Mouse (Mus musculus) megakaryocyte, adult 5-6 weeks (primary cell): Measurements from ENCODE around the gene Mphosph6. TPM values are rescaled to one million over a fixed set of nuclear protein-coding genes. Genes with fewer than 3 reads are reported as not detected.

Experiments used
- ATAC-seq: 2 replicates; pipeline ENCODE4 v1.8.0; 2016; ENCODE audit warnings: mild to moderate bottlenecking, inconsistent platforms; ENCODE audit not compliant: poor library complexity, severe bottlenecking
- total RNA-seq, 2 experiments: library from RNA; stranded (forward) in 1 of 2; stranded (reverse) in 1 of 2; fragments of 153-499, 151-499 nt in 1 of 2; fragments of 221-1000, 200-1000 nt in 1 of 2; gene quantifications; 2 replicates each; pipeline versions ENCODE4 v1.2.3 to v1.2.4; 2015 to 2017

The Mphosph6 gene
- total RNA-seq, 2 experiments from 2014 or later, result 25.1 to 31.7 TPM

DNA sequence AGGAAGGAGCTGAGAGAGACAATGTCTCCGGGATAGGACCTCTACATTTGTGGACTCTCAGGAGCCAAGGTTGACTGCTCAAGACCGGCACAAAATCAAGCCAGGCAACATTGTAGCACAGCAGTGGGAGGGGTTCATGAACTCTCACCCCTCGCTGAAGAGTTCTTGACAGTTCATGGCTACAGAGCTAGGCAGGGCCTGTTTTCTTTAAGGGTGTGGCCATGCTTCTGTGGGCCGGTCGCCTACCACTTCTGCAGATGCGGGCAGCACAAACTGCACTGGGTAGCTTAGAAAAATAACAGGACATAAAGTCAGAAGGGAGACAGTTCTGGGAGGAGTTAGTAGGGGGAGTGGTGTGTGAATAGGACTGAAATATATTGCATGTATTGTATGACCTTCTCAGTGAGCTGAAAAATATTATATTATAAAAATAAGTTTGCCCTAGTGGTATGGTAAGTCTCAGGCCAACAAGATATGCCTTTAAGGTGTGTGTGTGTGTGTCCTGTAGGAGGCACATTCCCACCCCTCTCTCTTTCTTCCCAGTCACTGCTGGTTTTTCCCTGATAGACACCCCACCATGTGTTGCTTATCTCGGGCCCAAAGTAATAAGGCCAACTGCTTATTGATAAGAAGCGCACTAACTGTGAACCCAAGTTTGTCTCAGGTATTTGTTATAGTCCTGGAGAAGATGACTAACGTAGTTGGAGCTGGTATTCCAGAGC lies 30.5 kb downstream of the Mphosph6 start:
- no peak for ATAC-seq

DNA sequence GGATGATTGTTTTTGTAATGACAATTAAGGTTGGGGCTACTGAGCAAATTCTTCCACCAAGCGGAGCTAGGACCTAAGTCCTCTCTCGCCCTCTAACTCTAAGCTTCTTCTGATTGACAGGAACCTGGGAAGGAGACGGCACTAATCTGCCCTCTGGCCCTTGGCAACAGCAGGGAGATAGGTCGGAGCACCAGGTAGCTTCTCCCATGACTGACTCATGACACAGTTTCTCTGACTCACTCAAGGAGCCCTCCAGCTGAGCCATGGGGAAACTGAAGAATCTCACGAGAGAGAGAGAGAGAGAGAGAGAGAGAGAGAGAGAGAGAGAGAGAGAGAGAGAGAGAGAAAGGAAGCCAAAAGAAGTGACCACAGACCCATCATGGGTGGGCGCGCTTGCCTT lies 32.8 kb downstream of the Mphosph6 start:
- ATAC-seq, result no peak

DNA sequence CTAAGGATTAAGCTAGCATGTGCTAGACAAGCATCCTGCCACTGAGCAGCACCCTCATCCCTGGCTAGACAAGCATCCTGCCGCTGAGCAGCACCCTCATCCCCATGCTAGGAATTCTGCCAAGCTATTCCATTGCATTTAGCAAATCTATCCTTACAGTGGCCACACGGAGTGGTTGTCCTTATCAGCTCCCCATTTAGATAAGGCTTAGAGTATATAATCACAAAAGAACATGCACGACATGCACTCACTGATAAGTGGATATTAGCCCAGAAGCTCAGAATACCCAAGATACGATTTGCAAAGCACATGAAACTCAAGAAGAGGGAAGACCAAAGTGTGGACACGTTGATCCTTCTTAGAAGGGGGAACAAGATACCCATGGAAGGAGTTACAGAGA lies 35.8 kb downstream of the Mphosph6 start:
- ATAC-seq, result no peak

DNA sequence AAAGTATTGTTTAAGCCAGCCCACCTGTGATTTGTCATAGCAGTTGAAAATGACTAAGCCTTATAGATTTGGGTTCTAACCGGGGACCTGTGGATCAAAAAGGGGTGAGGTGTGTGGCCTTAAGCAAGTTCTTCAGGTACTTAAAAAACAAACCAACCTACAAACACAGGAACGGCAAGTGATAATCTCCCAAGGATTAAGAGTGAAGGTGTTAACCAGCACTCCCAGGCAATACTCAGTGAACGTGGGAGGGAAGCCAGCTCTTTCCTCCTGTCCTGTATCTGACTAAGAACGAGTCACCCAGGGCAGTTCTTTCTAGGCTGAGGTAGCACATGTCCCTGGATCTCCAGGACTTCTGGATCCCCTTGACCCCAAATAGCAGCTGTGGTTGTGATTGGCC lies 37.1 kb downstream of the Mphosph6 start:
- no peak for ATAC-seq

DNA sequence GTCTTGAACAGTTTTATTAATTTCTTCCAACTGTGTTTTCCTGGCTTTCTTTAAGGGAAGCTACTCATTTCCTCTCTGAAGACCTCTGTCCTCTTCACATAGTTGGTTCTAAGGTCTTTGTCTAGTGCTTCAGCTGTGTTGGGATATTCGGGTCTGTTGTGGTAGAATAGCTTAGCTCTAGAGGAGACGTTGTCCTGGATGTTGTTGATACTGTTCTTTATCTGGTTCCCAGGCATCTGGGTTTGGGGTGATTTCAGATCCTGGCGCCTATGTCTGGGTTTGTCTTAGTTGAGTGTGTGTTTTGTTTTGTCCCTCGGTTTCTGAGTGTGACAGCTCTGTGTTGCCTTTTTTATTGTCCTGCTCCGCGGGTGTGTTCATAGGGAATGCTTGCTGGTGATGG lies 39.0 kb downstream of the Mphosph6 start:
- no peak for ATAC-seq

DNA sequence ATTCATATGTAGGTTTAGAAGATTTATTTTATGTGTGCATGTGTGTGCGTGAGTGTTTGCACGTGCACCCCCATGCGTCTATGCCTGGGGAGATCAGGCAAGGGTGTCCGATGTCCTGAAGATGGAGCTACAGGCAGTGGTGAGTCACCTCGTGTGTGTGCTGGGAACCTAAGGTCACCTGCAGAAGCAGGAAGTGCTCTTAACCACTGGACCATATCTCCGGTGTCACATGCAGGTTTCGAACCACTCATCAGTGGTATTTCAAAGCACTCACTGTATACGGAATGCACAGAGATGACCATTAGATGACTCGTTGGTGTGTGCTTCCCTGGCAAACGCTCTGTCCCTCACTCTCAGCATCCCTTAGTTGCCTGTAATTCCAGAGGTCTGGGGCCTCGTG lies 43.8 kb downstream of the Mphosph6 start:
- no peak for ATAC-seq

DNA sequence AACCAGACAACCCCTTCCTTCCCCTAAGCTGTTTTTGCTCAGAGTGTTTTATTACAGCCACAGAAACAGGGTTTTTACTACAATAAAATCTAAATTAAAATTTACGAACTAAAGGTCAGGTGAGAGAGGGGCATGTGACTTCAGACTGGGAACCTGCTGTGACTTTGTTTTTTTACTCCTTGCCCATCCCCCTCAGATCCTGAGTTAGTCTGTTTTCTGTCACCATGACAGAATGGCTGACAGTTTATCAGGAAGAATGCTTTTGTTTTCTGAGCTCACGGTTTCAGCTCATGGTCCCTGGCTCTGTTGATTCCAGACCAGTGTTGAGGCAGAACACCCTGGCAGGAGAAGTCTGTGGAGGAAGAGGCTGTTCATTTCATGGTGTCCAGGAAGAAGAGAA lies 52.3 kb downstream of the Mphosph6 start:
- ATAC-seq, result no peak

DNA sequence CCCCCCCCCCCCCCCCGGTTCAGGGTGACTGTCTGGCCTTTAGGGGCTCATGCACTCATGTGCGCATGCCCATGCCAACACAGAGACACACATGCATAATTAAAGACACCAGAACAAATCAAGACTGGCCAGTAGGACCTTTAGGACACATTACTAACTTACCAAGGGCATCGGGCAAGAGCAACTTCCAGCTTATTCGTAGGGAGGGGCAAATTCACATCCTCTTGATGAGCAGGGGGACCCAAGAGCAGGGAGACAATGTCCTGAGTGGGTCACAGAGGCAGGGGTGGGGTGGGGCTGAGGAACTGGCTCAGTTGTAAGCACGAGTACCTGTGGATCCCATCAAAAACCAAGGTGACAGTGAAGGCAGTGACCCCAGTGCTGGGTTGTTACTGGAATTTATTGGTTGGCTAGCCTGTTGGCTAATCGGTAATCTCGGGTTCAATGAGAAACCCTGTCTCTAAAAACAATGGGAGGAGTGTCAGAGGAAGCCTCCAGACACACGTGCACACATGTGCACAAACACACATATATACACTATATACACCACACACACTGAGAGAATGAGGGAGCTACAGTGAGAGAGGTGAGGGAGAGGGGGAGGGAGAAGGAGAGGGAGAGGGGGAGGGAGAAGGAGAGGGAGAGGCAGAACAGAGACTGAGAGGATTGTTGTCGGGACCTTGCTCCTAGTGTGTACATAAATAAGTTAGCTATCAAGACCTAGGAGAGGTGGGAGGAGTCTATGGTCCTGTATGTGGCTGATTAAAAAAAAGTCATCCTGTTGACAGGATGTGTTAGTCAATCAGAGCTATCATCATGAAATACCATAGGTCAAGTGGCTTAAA lies 53.6 kb downstream of the Mphosph6 start:
- ATAC-seq, result no peak

DNA sequence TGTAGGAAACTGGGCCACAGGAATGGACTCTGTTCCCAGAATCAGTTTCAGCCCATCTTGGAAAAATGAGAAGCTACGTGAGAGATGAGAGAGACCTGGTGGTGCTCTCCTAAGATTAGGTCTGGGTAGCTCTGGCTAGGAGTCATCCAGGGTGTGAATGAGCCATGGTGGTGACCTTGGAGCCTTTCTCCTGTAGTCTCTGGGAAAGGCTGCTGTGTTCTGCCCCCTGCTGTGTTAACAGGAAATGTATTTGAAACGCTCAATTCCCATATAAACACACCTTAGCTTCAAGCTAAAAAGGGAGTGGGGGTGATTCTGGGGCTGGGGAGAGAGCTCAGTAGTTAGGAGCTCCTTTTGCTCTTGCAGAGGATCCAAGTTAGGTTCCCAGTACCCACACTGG lies 54.3 kb downstream of the Mphosph6 start:
- ATAC-seq, result no peak

DNA sequence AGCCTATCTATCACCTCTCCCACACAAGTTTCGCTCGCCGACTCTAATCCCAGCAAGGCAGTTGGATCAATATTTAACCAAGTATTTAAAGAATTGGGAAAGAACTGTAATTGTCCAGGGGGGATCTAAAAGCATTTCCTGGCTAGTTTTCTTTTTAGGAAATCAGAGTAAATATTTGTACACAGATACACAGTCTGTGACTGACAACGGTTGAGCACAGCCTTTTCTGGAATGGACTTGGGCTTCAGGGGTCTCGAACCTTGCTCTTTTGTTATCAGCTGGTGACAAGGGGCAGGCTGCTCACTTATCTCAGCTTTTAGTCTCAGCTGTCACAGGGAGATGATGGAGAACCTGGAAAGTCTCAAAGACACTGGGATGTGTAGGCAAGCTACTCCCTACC lies 55.1 kb downstream of the Mphosph6 start:
- no peak for ATAC-seq

DNA sequence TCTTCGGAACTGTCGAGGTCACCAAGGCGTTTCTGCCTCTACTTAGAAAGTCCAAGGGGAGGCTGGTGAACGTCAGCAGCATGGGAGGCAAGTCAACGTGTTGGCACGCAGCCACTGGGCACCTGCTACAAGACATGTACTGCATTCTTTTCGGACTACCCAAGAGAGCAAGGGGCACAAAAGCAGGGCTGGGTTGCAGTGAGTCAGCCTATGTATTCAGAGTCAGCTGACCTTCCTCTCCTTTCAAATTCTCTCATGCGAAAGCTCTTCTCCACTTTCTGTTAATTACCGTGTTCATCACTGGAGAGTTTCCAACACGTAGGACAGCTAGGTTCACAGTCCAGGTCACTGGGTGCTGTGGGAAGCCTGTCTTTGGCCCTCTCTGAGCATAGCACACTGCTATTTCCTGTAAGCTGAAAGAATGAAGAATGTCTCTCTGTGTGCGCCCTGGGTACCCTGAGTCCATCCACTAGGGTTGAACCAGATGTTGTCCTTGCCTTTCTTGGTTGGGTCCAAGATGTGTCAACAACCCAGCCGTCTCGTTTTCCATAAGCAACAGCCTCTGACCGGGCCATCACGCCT lies 59.2 kb downstream of the Mphosph6 start:
- ATAC-seq, result no peak

Other genes starting within 250 kb of the Mphosph6 start
- 2.3 and 3.1 TPM in 2 replicates for gene Sdr42e1, start 128.3 kb downstream of the Mphosph6 start, total RNA-seq (2015)
- gene Sdr42e1, start 128.3 kb downstream of the Mphosph6 start, total RNA-seq (2017), result 3.3 and 4.1 TPM in 2 replicates
- gene Hsd17b2, start 100.0 kb downstream of the Mphosph6 start, total RNA-seq (2015), result 0.84 TPM in 1 of 2 replicates, not detected in the other
- gene Hsd17b2, start 100.0 kb downstream of the Mphosph6 start, total RNA-seq (2017), result not detected in 2 replicates